Mouse (Mus musculus) right cerebral cortex, postnatal 25 days (tissue): Measurements from ENCODE around the gene Vmn2r97.
"Not testable (repeated sequence)": the region's sequence is repeated elsewhere in the genome, so short reads cannot be mapped to it uniquely, and the experiment has no call there.

Experiments
- DNase-seq: peaks from one replicate; pipeline ENCODE4 v3.0.0; 2022

Gene Vmn2r97

DNA sequence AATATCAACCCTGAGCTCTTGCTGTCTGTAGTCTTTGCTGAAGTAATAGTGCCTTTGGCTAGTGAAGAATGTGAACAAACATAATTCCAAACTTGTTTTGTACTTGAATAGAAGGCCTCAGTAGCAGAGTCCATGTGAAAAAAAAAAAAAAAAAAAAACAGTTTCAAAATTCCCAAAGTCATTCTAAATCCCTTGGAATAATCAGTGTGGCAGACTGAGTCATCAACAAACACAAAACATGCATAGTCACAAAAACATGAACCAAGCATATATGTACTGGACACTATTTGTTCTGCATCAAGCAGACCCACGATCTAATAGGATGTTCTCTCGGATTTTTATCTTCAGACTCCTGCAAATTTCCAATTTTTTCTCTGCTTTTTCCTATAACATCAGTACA, at the start of gene Vmn2r97:
Vmn2r97 (plus strand) TSS at position 301 of the 400 bp plus-strand sequence.
- not testable (repeated sequence) for DNase-seq

DNA sequence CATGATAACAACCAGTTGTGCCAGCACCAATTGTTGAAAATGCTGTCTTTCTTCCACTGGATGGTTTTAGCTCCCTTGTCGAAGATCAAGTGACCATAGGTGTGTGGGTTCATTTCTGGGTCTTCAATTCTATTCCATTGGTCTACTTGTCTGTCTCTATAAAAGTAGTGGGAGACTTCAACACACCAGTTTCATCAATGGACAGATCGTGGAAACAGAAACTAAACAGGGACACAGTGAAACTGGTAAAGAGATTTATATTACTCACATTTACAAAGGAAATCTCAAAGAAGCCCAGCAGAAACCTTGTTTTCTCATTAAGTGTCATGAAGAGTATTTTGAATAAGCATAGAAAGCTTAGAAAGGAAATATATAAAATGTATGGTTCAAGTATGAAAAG, 31.7 kb upstream of the Vmn2r97 start:
- not testable (repeated sequence) for DNase-seq

DNA sequence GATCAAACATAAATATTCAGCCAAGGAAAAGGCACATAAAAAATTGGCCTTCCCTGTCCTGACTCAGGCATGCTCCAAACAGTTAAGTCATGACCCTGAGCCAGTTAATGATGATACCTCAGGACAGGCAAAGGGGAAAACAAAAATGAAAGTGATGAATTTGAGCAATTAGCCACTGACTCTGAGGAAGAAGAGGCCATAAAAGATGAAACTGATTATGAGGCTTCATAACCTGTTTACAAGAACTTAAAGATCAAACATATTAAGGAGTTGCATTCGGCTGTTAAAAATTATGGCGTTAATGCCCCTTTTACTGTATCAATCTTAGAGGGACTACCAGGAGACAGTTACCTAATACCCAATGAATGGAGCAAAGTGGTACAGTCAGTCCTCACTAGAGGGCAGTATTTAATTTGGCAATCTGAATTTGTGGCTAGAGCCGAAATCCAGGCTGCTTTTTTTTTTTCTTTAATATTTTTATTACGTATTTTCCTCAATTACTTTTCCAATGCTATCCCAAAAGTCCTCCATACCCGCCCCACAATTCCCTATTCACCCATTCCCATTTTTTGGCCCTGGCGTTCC, 24.3 kb upstream of the Vmn2r97 start:
- DNase-seq: no peak

DNA sequence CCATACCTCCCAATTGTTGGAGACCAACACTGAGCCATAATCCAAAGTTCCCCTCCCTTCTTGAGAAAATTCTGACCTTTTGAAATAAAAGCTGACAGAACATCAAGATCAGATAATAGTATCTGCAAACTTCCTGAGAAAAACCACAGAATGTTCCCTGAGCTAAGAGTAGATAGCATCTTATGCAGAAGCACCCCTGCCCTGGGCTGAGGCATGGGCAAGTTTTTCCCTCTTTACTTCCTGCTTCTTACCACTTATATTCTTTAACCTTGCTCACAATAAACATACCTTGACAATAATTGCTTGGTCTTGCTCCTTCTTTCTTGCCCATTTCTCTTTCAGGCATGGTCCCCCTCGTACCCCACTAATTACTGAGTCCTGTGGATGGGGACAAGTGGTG, 43.7 kb downstream of the Vmn2r97 start:
- DNase-seq: not testable (repeated sequence)

DNA sequence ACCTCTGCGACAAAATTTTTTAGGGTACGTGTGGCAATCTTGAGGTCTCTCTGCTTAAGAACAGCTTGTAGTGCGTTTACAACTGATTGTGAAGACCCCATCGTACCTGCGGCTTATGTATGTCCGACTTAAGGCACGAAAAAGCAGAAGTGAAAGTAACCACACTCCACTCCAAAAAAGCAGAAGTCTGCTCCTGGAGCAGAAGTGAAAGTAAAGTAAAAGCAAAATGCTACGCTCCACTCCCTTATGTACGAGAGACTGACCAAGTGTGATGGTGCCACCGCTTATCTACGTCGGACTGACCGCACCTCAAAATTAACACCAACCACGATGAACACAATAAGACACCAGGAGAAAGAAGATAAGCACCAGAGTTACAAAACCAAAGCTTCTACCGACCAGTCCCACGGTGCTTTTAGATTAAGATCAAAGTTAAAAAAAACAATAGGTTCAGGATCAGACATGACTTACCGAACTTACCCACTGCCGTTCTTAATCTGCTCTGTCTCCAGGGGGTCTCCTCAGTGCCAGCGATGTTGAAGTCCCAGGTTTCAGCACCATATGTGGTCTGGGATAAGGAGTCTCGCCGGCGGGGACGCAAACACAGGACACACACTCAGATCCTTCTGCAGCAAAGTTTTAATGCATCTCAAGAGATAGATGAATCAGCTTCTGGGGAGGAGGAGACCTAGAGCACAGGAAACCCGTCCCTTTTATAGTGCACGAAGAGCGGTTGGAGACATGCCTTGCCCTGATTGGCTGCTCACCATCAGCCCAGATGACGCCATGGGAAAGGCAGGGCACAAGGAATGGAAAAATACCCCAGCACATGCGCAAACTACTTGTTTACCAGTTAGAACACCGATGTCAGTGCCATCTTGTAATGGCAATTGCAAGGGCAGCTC, 54.5 kb downstream of the Vmn2r97 start:
- no peak for DNase-seq
